Mouse (Mus musculus) liver (tissue): ENCODE measurements at regions not wholly inside any gene's neighbourhood (a gene's known extent, or its start where the extent isn't known, plus 50 kb on each side); places are given as distances from the start of the nearest gene placed in this dataset.

ENCODE experiments used
- DNase-seq: peaks from one replicate; pipeline ENCODE4 v3.0.0-alpha.2; 2020; ENCODE audit warnings: mixed read lengths

GRCm38 (mm10) chr2:39420696-39421095 lies 194.4 kb upstream of the Ppp6c start:
- peak; percentile 2 for DNase-seq

GRCm38 (mm10) chr2:39400336-39400735 lies 174.1 kb upstream of the Ppp6c start:
- no peak for DNase-seq

- DNase-seq = no peak
Measured at GRCm38 (mm10) chr2:39399523-39399922, 173.3 kb upstream of the Ppp6c start.

- DNase-seq = no peak
Measured at GRCm38 (mm10) chr2:39394643-39395042, 168.4 kb upstream of the Ppp6c start.

GRCm38 (mm10) chr2:39377264-39377663 lies 151.0 kb upstream of the Ppp6c start:
- no peak for DNase-seq

GRCm38 (mm10) chr2:39373068-39373779 lies 147.0 kb upstream of the Ppp6c start:
- peak; percentile 91 for DNase-seq

GRCm38 (mm10) chr2:39344207-39344606 lies 118.0 kb upstream of the Ppp6c start:
- DNase-seq = no peak

- no peak for DNase-seq
Measured at GRCm38 (mm10) chr2:39340406-39340805, 114.2 kb upstream of the Ppp6c start.

GRCm38 (mm10) chr2:39338832-39339649 lies 112.8 kb upstream of the Ppp6c start:
- DNase-seq = no peak

- no peak for DNase-seq
Measured at GRCm38 (mm10) chr2:39337524-39337923, 111.3 kb upstream of the Ppp6c start.

GRCm38 (mm10) chr2:39325715-39326493 lies 99.7 kb upstream of the Ppp6c start:
- DNase-seq = peak; percentile 43

- peak; percentile 75 for DNase-seq
Measured at GRCm38 (mm10) chr2:39325122-39325521, 98.9 kb upstream of the Ppp6c start.

- no peak for DNase-seq
Measured at GRCm38 (mm10) chr2:39299798-39300382, 73.6 kb upstream of the Ppp6c start.

- no peak for DNase-seq
Measured at GRCm38 (mm10) chr2:39299290-39299689, 73.0 kb upstream of the Ppp6c start.

GRCm38 (mm10) chr2:39295435-39295834 lies 69.2 kb upstream of the Ppp6c start:
- no peak for DNase-seq

- no peak for DNase-seq
Measured at GRCm38 (mm10) chr2:39278218-39278617, 52.0 kb upstream of the Ppp6c start.
